Mouse (Mus musculus) thymus, adult 2 months (tissue): ENCODE data around the gene Coro2b.

ENCODE experiments used
- CTCF ChIP-seq: fragments of 200-500 bp; IDR thresholded peaks from 2 replicates; pipeline ENCODE4 v1.5.1; 2012; ENCODE audit warnings: mild to moderate bottlenecking, control low read depth, low read length, moderate library complexity, borderline replicate concordance; ENCODE audit not compliant: control insufficient read depth, poor library complexity, insufficient read depth; ENCODE audit errors: extremely low read depth
- POLR2A ChIP-seq: fragments of 200-500 bp; IDR thresholded peaks from 2 replicates; pipeline ENCODE4 v1.6.1; 2012; ENCODE audit warnings: mild to moderate bottlenecking, low read length, control low read depth, moderate library complexity; ENCODE audit not compliant: control insufficient read depth, poor library complexity, insufficient read depth; ENCODE audit errors: extremely low read depth

GRCm38 (mm10) chr9:62521541-62521940 lies 15.3 kb downstream of the Coro2b start:
- TF ChIP-seq CTCF (no peak), POLR2A (no peak)
